Mouse (Mus musculus): ENCODE data around the gene Spz1.

Gene Spz1

GRCm38 (mm10) chr13:92576072-92576471 is at the start of gene Spz1:
Spz1 (minus strand) TSS chr13:92576172.
- DNase-seq (ENCODE audit: low read depth, low spot score), result no peak

- DNase-seq (ENCODE audit: low read depth, low spot score), result no peak
Measured at GRCm38 (mm10) chr13:92616459-92616858, 40.5 kb upstream of the Spz1 start.

GRCm38 (mm10) chr13:92615201-92615600 is 39.2 kb upstream of the Spz1 start:
- DNase-seq (ENCODE audit: low read depth, low spot score), result no peak

- no peak for DNase-seq (ENCODE audit: low read depth, low spot score)
Measured at GRCm38 (mm10) chr13:92613094-92613493, 37.1 kb upstream of the Spz1 start.

- peak; percentile 33 for DNase-seq (ENCODE audit: low read depth, low spot score)
Measured at GRCm38 (mm10) chr13:92611917-92612316, 35.9 kb upstream of the Spz1 start.

GRCm38 (mm10) chr13:92611254-92611784 is 35.3 kb upstream of the Spz1 start:
- peak; percentile 17 for DNase-seq (ENCODE audit: low read depth, low spot score)

- DNase-seq (ENCODE audit: low read depth, low spot score), result peak; percentile 89
Measured at GRCm38 (mm10) chr13:92610311-92611221, 34.6 kb upstream of the Spz1 start, which contains the start of gene Serinc5. Serinc5 (plus strand) TSS chr13:92611091.

- peak; percentile 51 for DNase-seq (ENCODE audit: low read depth, low spot score)
Measured at GRCm38 (mm10) chr13:92609486-92610310, 33.7 kb upstream of the Spz1 start.

GRCm38 (mm10) chr13:92605306-92605705 is 29.3 kb upstream of the Spz1 start:
- peak; percentile 30 for DNase-seq (ENCODE audit: low read depth, low spot score)

GRCm38 (mm10) chr13:92595424-92595823 is 19.5 kb upstream of the Spz1 start:
- no peak for DNase-seq (ENCODE audit: low read depth, low spot score)

- DNase-seq (ENCODE audit: low read depth, low spot score), result no peak
Measured at GRCm38 (mm10) chr13:92594907-92595306, 18.9 kb upstream of the Spz1 start.

- DNase-seq (ENCODE audit: low read depth, low spot score), result no peak
Measured at GRCm38 (mm10) chr13:92594481-92594880, 18.5 kb upstream of the Spz1 start.

GRCm38 (mm10) chr13:92593731-92594396 is 17.9 kb upstream of the Spz1 start:
- no peak for DNase-seq (ENCODE audit: low read depth, low spot score)

- DNase-seq (ENCODE audit: low read depth, low spot score), result no peak
Measured at GRCm38 (mm10) chr13:92592786-92593635, 17.0 kb upstream of the Spz1 start.

GRCm38 (mm10) chr13:92592268-92592785 is 16.4 kb upstream of the Spz1 start:
- DNase-seq (ENCODE audit: low read depth, low spot score), result no peak

- no peak for DNase-seq (ENCODE audit: low read depth, low spot score)
Measured at GRCm38 (mm10) chr13:92591225-92591624, 15.3 kb upstream of the Spz1 start.

- DNase-seq (ENCODE audit: low read depth, low spot score), result no peak
Measured at GRCm38 (mm10) chr13:92589255-92589654, 13.3 kb upstream of the Spz1 start.

- DNase-seq (ENCODE audit: low read depth, low spot score), result no peak
Measured at GRCm38 (mm10) chr13:92588704-92589103, 12.7 kb upstream of the Spz1 start.

GRCm38 (mm10) chr13:92584094-92584717 is 8.2 kb upstream of the Spz1 start:
- DNase-seq (ENCODE audit: low read depth, low spot score), result no peak

All from ES-CJ7 (cell line).